Mouse (Mus musculus): ENCODE measurements at regions not wholly inside any gene's neighbourhood (a gene's known extent, or its start where the extent isn't known, plus 50 kb on each side); places are given as distances from the start of the nearest gene placed in this dataset.

- WGBS, result 81% methylated on average over 5 of the region's 5 CpGs
- DNase-seq (ENCODE audit: low spot score), result no peak
- Histone ChIP-seq H3K4me3 (no peak overlapping the region), H3K4me1 (replicated peaks) (no peaks in the 10 kb centered on the region), H3K27ac (no peak overlapping the region), H3K9me3 (no peaks in the 10 kb centered on the region), H3K27me3 (ENCODE audit: insufficient read depth, poor library complexity, severe bottlenecking) (no peaks in the 10 kb centered on the region), H3K36me3 (no peaks in the 10 kb centered on the region)
These were observed 60.4 kb downstream of the Pou3f3 start for GRCm38 (mm10) chr1:42755958-42756357.

GRCm38 (mm10) chr1:42756497-42756896 is 60.9 kb downstream of the Pou3f3 start:
- DNase-seq (ENCODE audit: low spot score), result no peak
- Histone ChIP-seq H3K36me3 (no peaks in the 10 kb centered on the region), H3K4me3 (no peak overlapping the region), H3K9me3 (no peaks in the 10 kb centered on the region), H3K27ac (no peak overlapping the region), H3K4me1 (replicated peaks) (no peaks in the 10 kb centered on the region), H3K27me3 (ENCODE audit: insufficient read depth, poor library complexity, severe bottlenecking) (no peaks in the 10 kb centered on the region)

GRCm38 (mm10) chr1:42763447-42763846 is 67.9 kb downstream of the Pou3f3 start:
- no peak for DNase-seq (ENCODE audit: low spot score)
- Histone ChIP-seq H3K27me3 (ENCODE audit: insufficient read depth, poor library complexity, severe bottlenecking) (no peaks in the 10 kb centered on the region), H3K27ac (no peak overlapping the region), H3K36me3 (no peaks in the 10 kb centered on the region), H3K9me3 (no peaks in the 10 kb centered on the region), H3K4me3 (no peak overlapping the region), H3K4me1 (replicated peaks) (no peaks in the 10 kb centered on the region)
- WGBS, result 87% methylated on average over 2 of the region's 2 CpGs

GRCm38 (mm10) chr1:42764048-42764447 is 68.5 kb downstream of the Pou3f3 start:
- DNase-seq (ENCODE audit: low spot score), result no peak
- no peaks in the 10 kb centered on the region for H3K4me1 ChIP-seq (replicated peaks)
- 71% methylated on average over 2 of the region's 2 CpGs for WGBS
- H3K4me3 ChIP-seq, result no peak overlapping the region
- no peaks in the 10 kb centered on the region for H3K9me3 ChIP-seq
- H3K27me3 ChIP-seq (ENCODE audit: insufficient read depth, poor library complexity, severe bottlenecking), result no peaks in the 10 kb centered on the region
- no peaks in the 10 kb centered on the region for H3K36me3 ChIP-seq
- H3K27ac ChIP-seq, result no peak overlapping the region

- no peak for DNase-seq (ENCODE audit: low spot score)
- Histone ChIP-seq H3K36me3 (no peaks in the 10 kb centered on the region), H3K4me3 (no peak overlapping the region), H3K4me1 (replicated peaks) (peaks cover 10% of the 10 kb centered on the region; the same call in 1 of the 2 replicates), H3K27me3 (ENCODE audit: insufficient read depth, poor library complexity, severe bottlenecking) (no peaks in the 10 kb centered on the region), H3K27ac (no peak overlapping the region), H3K9me3 (no peaks in the 10 kb centered on the region)
- 84% methylated on average over 9 of the region's 9 CpGs for WGBS
These were observed 74.5 kb downstream of the Pou3f3 start for GRCm38 (mm10) chr1:42770085-42770484.

- H3K4me1 ChIP-seq (replicated peaks), result peaks cover 10% of the 10 kb centered on the region; the same call in 1 of the 2 replicates
- H3K36me3 ChIP-seq, result no peaks in the 10 kb centered on the region
- peak; percentile 32 for DNase-seq (ENCODE audit: low spot score)
- H3K9me3 ChIP-seq, result no peaks in the 10 kb centered on the region
- WGBS, result 58% methylated on average over 6 of the region's 6 CpGs
- no peaks in the 10 kb centered on the region for H3K27me3 ChIP-seq (ENCODE audit: insufficient read depth, poor library complexity, severe bottlenecking)
- no peak overlapping the region for H3K27ac ChIP-seq
- H3K4me3 ChIP-seq, result no peak overlapping the region
These were observed 76.4 kb downstream of the Pou3f3 start for GRCm38 (mm10) chr1:42772000-42772399.

- H3K9me3 ChIP-seq, result no peaks in the 10 kb centered on the region
- no peaks in the 10 kb centered on the region for H3K36me3 ChIP-seq
- WGBS, result 72% methylated on average over 20 of the region's 20 CpGs
- no peak for DNase-seq (ENCODE audit: low spot score)
- peaks cover 10% of the 10 kb centered on the region; the same call in 1 of the 2 replicates for H3K4me1 ChIP-seq (replicated peaks)
- no peak overlapping the region for H3K4me3 ChIP-seq
- no peaks in the 10 kb centered on the region for H3K27me3 ChIP-seq (ENCODE audit: insufficient read depth, poor library complexity, severe bottlenecking)
- H3K27ac ChIP-seq, result no peak overlapping the region
These were observed 77.1 kb upstream of the Mrps9 start for GRCm38 (mm10) chr1:42773851-42774464.

GRCm38 (mm10) chr1:42774971-42775892 is 75.8 kb upstream of the Mrps9 start:
- Histone ChIP-seq H3K9me3 (no peaks in the 10 kb centered on the region), H3K4me1 (replicated peaks) (peaks cover 10% of the 10 kb centered on the region), H3K36me3 (no peaks in the 10 kb centered on the region), H3K4me3 (no peak overlapping the region), H3K27me3 (ENCODE audit: insufficient read depth, poor library complexity, severe bottlenecking) (no peaks in the 10 kb centered on the region), H3K27ac (no peak overlapping the region)
- WGBS, result 86% methylated on average over 7 of the region's 7 CpGs
- DNase-seq (ENCODE audit: low spot score), result no peak

GRCm38 (mm10) chr1:42775893-42776287 is 75.1 kb upstream of the Mrps9 start:
- H3K36me3 ChIP-seq, result no peaks in the 10 kb centered on the region
- no peak overlapping the region for H3K27ac ChIP-seq
- WGBS, result 93% methylated on average over 2 of the region's 2 CpGs
- DNase-seq (ENCODE audit: low spot score), result no peak
- H3K9me3 ChIP-seq, result no peaks in the 10 kb centered on the region
- H3K27me3 ChIP-seq (ENCODE audit: insufficient read depth, poor library complexity, severe bottlenecking), result no peaks in the 10 kb centered on the region
- H3K4me3 ChIP-seq, result no peak overlapping the region
- H3K4me1 ChIP-seq (replicated peaks), result peaks cover 10% of the 10 kb centered on the region

- Histone ChIP-seq H3K9me3 (no peaks in the 10 kb centered on the region), H3K36me3 (no peaks in the 10 kb centered on the region), H3K4me1 (replicated peaks) (peaks cover 7% of the 10 kb centered on the region), H3K27ac (no peak overlapping the region), H3K4me3 (no peak overlapping the region), H3K27me3 (ENCODE audit: insufficient read depth, poor library complexity, severe bottlenecking) (no peaks in the 10 kb centered on the region; the same call in 1 of the 2 replicates)
- WGBS, result 92% methylated on average over 1 of the region's 1 CpGs
- DNase-seq (ENCODE audit: low spot score), result no peak
These were observed 73.6 kb upstream of the Mrps9 start for GRCm38 (mm10) chr1:42777416-42777815.

GRCm38 (mm10) chr1:42779761-42780160 is 71.3 kb upstream of the Mrps9 start:
- peak; percentile 54 for DNase-seq (ENCODE audit: low spot score)
- Histone ChIP-seq H3K4me1 (replicated peaks) (peaks cover 14% of the 10 kb centered on the region), H3K9me3 (no peaks in the 10 kb centered on the region), H3K36me3 (no peaks in the 10 kb centered on the region), H3K27ac (no peak overlapping the region), H3K27me3 (ENCODE audit: insufficient read depth, poor library complexity, severe bottlenecking) (no peaks in the 10 kb centered on the region; the same call in 1 of the 2 replicates), H3K4me3 (no peak overlapping the region)
- 41% methylated on average over 5 of the region's 5 CpGs for WGBS

GRCm38 (mm10) chr1:42780266-42780665 is 70.8 kb upstream of the Mrps9 start:
- no peaks in the 10 kb centered on the region for H3K9me3 ChIP-seq
- H3K4me1 ChIP-seq (replicated peaks), result peaks cover 14% of the 10 kb centered on the region
- no peaks in the 10 kb centered on the region for H3K36me3 ChIP-seq
- H3K27ac ChIP-seq, result no peak overlapping the region
- H3K4me3 ChIP-seq, result no peak overlapping the region
- 82% methylated on average over 15 of the region's 15 CpGs for WGBS
- no peaks in the 10 kb centered on the region; the same call in 1 of the 2 replicates for H3K27me3 ChIP-seq (ENCODE audit: insufficient read depth, poor library complexity, severe bottlenecking)
- no peak for DNase-seq (ENCODE audit: low spot score)

GRCm38 (mm10) chr1:42781533-42781932 is 69.5 kb upstream of the Mrps9 start:
- no peak overlapping the region for H3K4me3 ChIP-seq
- H3K36me3 ChIP-seq, result no peaks in the 10 kb centered on the region
- no peak overlapping the region for H3K27ac ChIP-seq
- H3K9me3 ChIP-seq, result no peaks in the 10 kb centered on the region
- H3K4me1 ChIP-seq (replicated peaks), result peaks cover 14% of the 10 kb centered on the region
- H3K27me3 ChIP-seq (ENCODE audit: insufficient read depth, poor library complexity, severe bottlenecking), result no peaks in the 10 kb centered on the region; the same call in 1 of the 2 replicates
- 88% methylated on average over 8 of the region's 8 CpGs for WGBS
- no peak for DNase-seq (ENCODE audit: low spot score)
